Mouse (Mus musculus) lung, adult 2 months (tissue): Measurements from ENCODE around the gene Rfx5.
"Not testable (repeated sequence)": the region's sequence is repeated elsewhere in the genome, so short reads cannot be mapped to it uniquely, and the experiment has no call there.

Experiments
- CTCF ChIP-seq: fragments of 200-500 bp; IDR thresholded peaks from 2 replicates; pipeline ENCODE4 v1.5.1; 2011; ENCODE audit warnings: mild to moderate bottlenecking, low read length, control low read depth; ENCODE audit not compliant: insufficient read depth
- POLR2A ChIP-seq: fragments of 200-500 bp; IDR thresholded peaks from 2 replicates; pipeline ENCODE4 v1.6.1; 2011; ENCODE audit warnings: low read depth, mild to moderate bottlenecking, control low read depth, low read length, borderline replicate concordance; ENCODE audit errors: extremely low read depth

- TF ChIP-seq CTCF, POLR2A: not testable (repeated sequence)
Measured at GRCm38 (mm10) chr3:94928979-94929378, 24.9 kb upstream of the Rfx5 start.
